Comparison of ENCODE assay signal across 44 mouse cellular contexts in genomic region chr5:65448941-65449340, GRCm38 (mm10). TPM values are rescaled to one million over a fixed set of nuclear protein-coding genes. Genes with fewer than 3 reads are reported as not detected.
"Had no signal": no experiment of that assay in that cellular context is flagged by ENCODE, and none has a peak within 500 bp of the region (broad histone marks: within the 10 kb centered on the region; RNA-seq: fewer than 3 reads in every experiment).

No protein-coding gene starts in this region.

- H3K9ac ChIP-seq: limb, embryonic 12.5 days; limb, embryonic 13.5 days; limb, embryonic 15.5 days; liver, embryonic 12.5 days; liver, embryonic 13.5 days; liver, embryonic 14.5 days; liver, embryonic 15.5 days; liver, postnatal 0 days; lung, embryonic 14.5 days; lung, embryonic 15.5 days; midbrain, embryonic 12.5 days; midbrain, embryonic 13.5 days; midbrain, embryonic 15.5 days; neural tube, embryonic 12.5 days; neural tube, embryonic 13.5 days had no signal

- H3K4me2 ChIP-seq: limb, embryonic 12.5 days; limb, embryonic 13.5 days; limb, embryonic 15.5 days; liver, embryonic 12.5 days; liver, embryonic 13.5 days; liver, embryonic 15.5 days; lung, embryonic 14.5 days; lung, embryonic 15.5 days; midbrain, embryonic 11.5 days; midbrain, embryonic 12.5 days; midbrain, embryonic 13.5 days; midbrain, embryonic 15.5 days; neural tube, embryonic 12.5 days; neural tube, embryonic 13.5 days had no signal

- H3K27me3 ChIP-seq: limb, embryonic 12.5 days; limb, embryonic 13.5 days; limb, embryonic 15.5 days; liver, embryonic 12.5 days; liver, embryonic 13.5 days; liver, embryonic 15.5 days; lung, embryonic 15.5 days; megakaryocyte, embryonic 14.5 days; midbrain, embryonic 12.5 days; midbrain, embryonic 13.5 days; midbrain, embryonic 15.5 days; neural tube, embryonic 12.5 days; neural tube, embryonic 13.5 days had no signal

- H3K27ac ChIP-seq: limb, embryonic 10.5 days; limb, embryonic 12.5 days; limb, embryonic 13.5 days; limb, embryonic 15.5 days; liver, embryonic 12.5 days; liver, embryonic 13.5 days; liver, embryonic 14.5 days; liver, embryonic 15.5 days; lung, embryonic 15.5 days; macrophage; midbrain, embryonic 10.5 days; midbrain, embryonic 12.5 days; midbrain, embryonic 13.5 days; midbrain, embryonic 15.5 days; neural tube, embryonic 12.5 days; neural tube, embryonic 13.5 days had no signal

- H3K9me3 ChIP-seq: limb, embryonic 10.5 days; limb, embryonic 12.5 days; limb, embryonic 13.5 days; limb, embryonic 15.5 days; liver, embryonic 12.5 days; liver, embryonic 13.5 days; liver, embryonic 15.5 days; lung, embryonic 15.5 days; megakaryocyte, embryonic 14.5 days; midbrain, embryonic 10.5 days; midbrain, embryonic 12.5 days; midbrain, embryonic 13.5 days; midbrain, embryonic 15.5 days; neural tube, embryonic 12.5 days; neural tube, embryonic 13.5 days had no signal

- DNase-seq: left cerebral cortex, postnatal 4 days; liver; liver, embryonic 13.5 days; liver, postnatal 0 days; lung, adult 2 months; lung, embryonic 14.5 days; lung, postnatal 10 days; lung, postnatal 14 days; lung, postnatal 36 days; lung, postnatal 4 days; midbrain, embryonic 14.5 days had no signal

- ATAC-seq: liver, embryonic 12.5 days; liver, postnatal 0 days; lung, postnatal 0 days; midbrain, embryonic 13.5 days; midbrain, embryonic 15.5 days; midbrain, embryonic 16.5 days had no signal

- H3K4me1 ChIP-seq: limb, embryonic 13.5 days; limb, embryonic 15.5 days; liver, embryonic 15.5 days; midbrain, embryonic 10.5 days; midbrain, embryonic 12.5 days; midbrain, embryonic 13.5 days; midbrain, embryonic 15.5 days; neural tube, embryonic 12.5 days; neural tube, embryonic 13.5 days had no signal

- H3K4me3 ChIP-seq: limb, embryonic 10.5 days; limb, embryonic 12.5 days; limb, embryonic 13.5 days; limb, embryonic 15.5 days; liver, embryonic 12.5 days; liver, embryonic 13.5 days; liver, embryonic 15.5 days; lung, embryonic 15.5 days; megakaryocyte, embryonic 14.5 days; midbrain, embryonic 10.5 days; midbrain, embryonic 12.5 days; midbrain, embryonic 13.5 days; midbrain, embryonic 15.5 days; myocyte; neural tube, embryonic 12.5 days; neural tube, embryonic 13.5 days had no signal

RNA-seq across cellular contexts. Expression of gene Gm43552, which starts 43.7 kb away (rescaled TPM):
- total RNA-seq: left cerebral cortex, postnatal 10 days; left cerebral cortex, postnatal 25 days; left cerebral cortex, postnatal 36 days; left cerebral cortex, postnatal 4 days; megakaryocyte progenitor cell, adult 5-6 weeks; megakaryocyte, adult 5-6 weeks; megakaryocyte-erythroid progenitor cell, adult 5-6 weeks; midbrain, postnatal 0 days; monocyte, adult 5-6 weeks had no signal
- polyA plus RNA-seq: limb, embryonic 10.5 days; limb, embryonic 11.5 days; limb, embryonic 12.5 days; limb, embryonic 13.5 days; limb, embryonic 14.5 days; limb, embryonic 15.5 days; liver, embryonic 12.5 days; liver, embryonic 14.5 days; liver, embryonic 15.5 days; liver, embryonic 16.5 days; liver, postnatal 0 days; lung, adult 2 months; lung, embryonic 14.5 days; lung, embryonic 15.5 days; lung, embryonic 16.5 days; lung, postnatal 0 days; macrophage; midbrain, embryonic 10.5 days; midbrain, embryonic 11.5 days; midbrain, embryonic 12.5 days; midbrain, embryonic 13.5 days; midbrain, embryonic 16.5 days; midbrain, postnatal 0 days; myocyte; neural tube, embryonic 11.5 days; neural tube, embryonic 12.5 days; neural tube, embryonic 13.5 days had no signal
